Mouse (Mus musculus) stomach, postnatal 0 days (tissue): Measurements from ENCODE around the gene C530008M17Rik.

Experiments used
- CTCF ChIP-seq: IDR thresholded peaks from 2 replicates; pipeline ENCODE4 v1.5.1; 2016; ENCODE audit warnings: antibody characterized with exemption, low read depth, mild to moderate bottlenecking, moderate library complexity
- EP300 ChIP-seq: optimal IDR thresholded peaks from 2 replicates; pipeline ENCODE3; 2016; ENCODE audit warnings: antibody characterized with exemption

DNA sequence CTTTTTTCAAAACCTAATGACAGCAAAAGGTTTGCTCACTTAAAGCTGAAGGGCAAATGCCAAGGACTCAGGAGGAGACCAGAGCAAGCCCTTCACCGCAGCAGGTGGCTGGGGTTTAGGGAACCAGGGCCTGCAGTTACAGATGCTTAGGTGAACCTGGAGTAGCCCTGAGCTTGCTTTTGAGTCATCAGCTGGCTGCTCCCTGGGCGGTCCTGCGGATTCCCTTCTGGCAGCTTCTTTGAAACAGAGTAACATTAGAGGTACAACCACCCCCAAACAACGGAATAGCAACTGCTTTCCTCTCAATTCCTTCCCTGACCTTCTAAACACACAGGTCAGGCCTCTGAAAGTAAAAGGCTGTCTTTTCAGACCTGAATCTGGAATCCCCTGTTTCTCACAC, 116.5 kb downstream of the C530008M17Rik start:
- no peak for TF ChIP-seq CTCF
- TF ChIP-seq EP300, result no peak
